Mouse (Mus musculus): Measurements from ENCODE around the gene Aco1.

GRCm38 (mm10) chr4:40204374-40204773 lies 61.5 kb downstream of the Aco1 start:
- TF ChIP-seq CTCF (IDR thresholded peaks at IDR 0.05; ENCODE audit: borderline replicate concordance, insufficient read depth, low read length): no peak
- TF ChIP-seq POLR2A (IDR thresholded peaks at IDR 0.05; ENCODE audit: low read depth, low read length): no peak

All from embryonic fibroblast, embryonic 13.5 days (primary cell).